Mouse (Mus musculus): Measurements from ENCODE around the gene Jph4. TPM values are rescaled to one million over a fixed set of nuclear protein-coding genes. Genes with fewer than 3 reads are reported as not detected.

The Jph4 gene
- polyA plus RNA-seq (2012; fragmentation: generic; extraction: Trizol) = under 1 TPM in 1 of 2 experiments, not detected in 1; 0.01 TPM

DNA sequence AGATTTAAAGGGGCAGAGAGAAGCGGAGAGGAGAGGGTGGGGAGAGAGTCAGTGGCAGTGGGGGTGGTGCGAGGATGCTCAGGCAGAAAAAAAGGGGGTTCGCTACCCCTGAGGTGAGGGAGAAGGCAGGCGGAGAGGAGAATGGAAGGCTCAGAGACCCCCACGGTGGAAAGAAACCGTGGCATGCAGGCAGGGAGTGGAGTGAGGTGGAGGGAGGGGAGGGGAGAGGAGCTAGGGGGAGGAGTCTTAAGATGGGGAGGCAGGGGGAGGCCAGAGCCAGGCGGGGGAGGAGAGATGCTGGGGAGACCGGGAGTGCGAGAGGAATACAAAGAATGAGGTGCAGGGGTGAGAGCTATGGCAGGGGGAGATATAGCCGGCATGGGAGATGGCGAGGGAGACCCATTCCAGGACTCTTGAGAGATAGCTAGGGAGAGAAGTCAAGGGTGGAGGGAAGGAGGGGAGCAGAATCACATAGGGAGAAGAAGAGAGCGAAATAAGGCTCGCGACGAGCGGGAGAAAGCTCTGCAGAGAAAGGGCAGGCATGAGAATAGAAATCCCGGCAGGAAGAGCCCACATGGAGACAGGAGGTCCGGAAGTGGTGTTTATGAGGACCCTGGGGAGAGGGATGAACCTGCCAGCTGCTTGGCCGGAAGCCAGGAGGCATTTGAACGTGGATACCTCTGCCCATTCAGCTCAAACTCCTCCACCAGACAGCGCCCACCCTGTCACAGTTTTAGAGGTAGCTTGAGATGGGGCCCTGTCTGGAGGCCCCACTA, at the start of gene Jph4:
Gene Jph4, minus strand, starts transcription at position 511 of the 776 bp plus-strand sequence.

DNA sequence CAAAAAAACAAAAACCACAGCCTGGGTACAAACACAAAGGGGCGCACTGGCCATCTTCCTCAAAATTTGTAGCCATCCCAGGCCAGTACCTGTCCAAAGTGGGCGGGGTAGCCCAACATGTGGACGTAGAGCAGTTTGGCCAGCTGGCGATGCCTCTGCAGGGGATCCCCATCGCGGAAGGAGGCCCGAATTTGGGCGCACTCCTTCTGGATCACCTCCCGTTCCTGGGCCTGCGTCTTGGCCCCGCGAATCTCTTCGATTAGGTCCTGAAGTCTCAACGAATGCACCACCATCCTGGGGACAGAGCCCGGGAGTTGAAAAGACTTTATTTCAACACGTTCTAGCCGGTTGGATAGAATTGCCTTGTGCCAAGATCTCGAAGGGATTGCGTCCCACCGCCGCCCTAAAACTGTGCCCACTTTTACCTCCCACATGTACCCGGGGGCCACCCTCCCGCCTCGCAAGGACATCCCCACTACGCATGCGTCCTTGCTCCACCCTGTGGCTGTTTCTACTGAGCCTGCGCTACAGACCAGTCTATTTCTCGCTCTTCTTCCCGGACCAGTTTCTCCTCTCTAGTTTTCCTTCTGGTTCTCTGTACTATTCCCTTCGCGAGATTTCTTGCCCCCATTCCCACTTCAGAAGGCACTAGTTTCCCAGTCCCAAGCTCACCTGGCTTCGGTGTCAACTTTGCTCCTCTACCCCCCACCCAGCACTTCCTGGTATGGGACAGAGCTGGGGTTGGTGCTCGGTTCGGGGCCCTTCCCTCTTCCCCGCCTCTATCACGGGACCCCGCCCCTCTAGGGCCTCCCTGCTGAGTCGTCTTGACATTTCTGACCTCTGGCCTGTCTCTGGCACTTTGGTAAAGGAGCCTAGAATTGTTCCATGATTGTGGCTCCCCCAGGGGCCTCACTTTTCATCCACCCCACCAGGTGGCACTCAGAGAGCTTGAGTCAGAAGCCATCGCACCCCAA, 10.6 kb downstream of the Jph4 start, which contains the start of gene Ap1g2:
Gene Ap1g2, minus strand, starts transcription at position 758 of the 974 bp plus-strand sequence.

DNA sequence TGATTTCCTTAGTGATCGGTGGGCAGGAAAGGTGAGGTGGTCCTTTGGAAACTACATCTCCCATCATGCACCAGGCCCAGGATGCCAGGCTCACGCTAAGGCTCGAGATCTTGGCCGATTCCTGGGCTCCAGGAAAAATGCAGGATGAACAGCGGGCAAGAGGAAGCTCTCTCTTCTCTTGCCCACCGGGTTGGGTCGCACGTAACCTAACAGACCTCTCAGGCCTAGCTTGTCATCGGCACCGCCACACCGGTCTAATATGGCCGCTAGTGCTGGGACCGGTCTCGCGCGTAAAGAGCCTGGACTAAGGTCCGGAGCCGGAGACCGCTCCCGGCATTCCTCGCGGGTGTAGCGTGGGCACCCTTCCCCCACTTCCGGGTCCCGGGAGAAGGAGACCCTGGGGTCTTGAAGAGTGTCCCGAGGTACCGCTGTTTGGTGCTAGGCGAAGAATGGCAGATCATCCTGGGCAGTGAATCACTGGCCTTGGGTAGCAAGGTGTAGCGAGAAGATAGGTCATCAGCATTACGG, 22.0 kb downstream of the Jph4 start, which contains the start of gene Thtpa:
Gene Thtpa, plus strand, starts transcription at position 81 of the 528 bp plus-strand sequence.

DNA sequence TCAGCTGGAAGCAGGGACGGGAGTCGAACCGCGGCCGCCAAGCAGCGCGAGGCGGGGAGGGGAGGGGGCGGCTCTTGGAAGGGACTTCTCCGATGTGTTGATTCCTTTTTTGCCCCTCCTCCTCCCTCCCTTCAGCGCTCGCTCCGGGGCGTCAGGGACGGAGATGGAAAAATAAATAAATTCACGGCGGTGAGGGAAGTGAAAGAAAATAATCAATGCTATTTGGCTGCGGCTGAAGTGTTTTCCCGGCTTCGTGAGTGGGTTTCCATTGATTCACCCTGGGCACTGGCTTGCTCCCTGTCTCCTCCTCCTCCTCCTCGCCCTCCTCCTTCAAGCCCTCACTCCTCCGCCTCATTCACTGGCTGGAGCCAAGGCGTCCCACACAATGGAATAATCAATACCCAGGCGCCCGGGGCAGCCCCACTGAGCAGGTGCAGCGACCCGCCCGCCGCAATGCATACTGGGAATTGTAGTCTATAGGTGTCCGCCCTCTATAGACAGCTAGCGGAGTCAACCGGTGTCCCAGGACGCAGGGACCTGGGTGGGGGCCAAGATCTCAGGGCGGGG, 24.6 kb downstream of the Jph4 start, which contains the start of gene Zfhx2:
Gene Zfhx2, minus strand, starts transcription at position 314 of the 567 bp plus-strand sequence.

Other genes with a start within 250 kb of the Jph4 start
- 1 to 10 TPM in 1 of 2 experiments, under 1 TPM in 1; 0.33 to 2.6 TPM for gene Homez, start 246.0 kb downstream of the Jph4 start, polyA plus RNA-seq (2012; fragmentation: generic; extraction: Trizol)
- gene Ppp1r3e, start 239.4 kb downstream of the Jph4 start, polyA plus RNA-seq (2012; fragmentation: generic; extraction: Trizol) = under 1 TPM; 0.53 to 0.73 TPM
- 10 to 100 TPM in 1 of 2 experiments, 1 to 10 TPM in 1; 2.4 to 13.8 TPM for gene Bcl2l2, start 233.6 kb downstream of the Jph4 start, polyA plus RNA-seq (2012; fragmentation: generic; extraction: Trizol)
- 1 to 10 TPM in 1 of 2 experiments, under 1 TPM in 1; 0.08 to 1.2 TPM for gene Gm20521, start 233.5 kb downstream of the Jph4 start, polyA plus RNA-seq (2012; fragmentation: generic; extraction: Trizol)
- gene Pabpn1, start 224.4 kb downstream of the Jph4 start, polyA plus RNA-seq (2012; fragmentation: generic; extraction: Trizol) = 100 to 1,000 TPM in 1 of 2 experiments, 10 to 100 TPM in 1; 99.1 to 108 TPM
- gene Slc22a17, start 203.8 kb downstream of the Jph4 start, polyA plus RNA-seq (2012; fragmentation: generic; extraction: Trizol) = under 1 TPM; 0.01 to 0.37 TPM
- gene Efs, start 190.8 kb downstream of the Jph4 start, polyA plus RNA-seq (2012; fragmentation: generic; extraction: Trizol) = under 1 TPM in 1 of 2 experiments, not detected in 1; 0.05 TPM
- gene Il25, start 184.2 kb downstream of the Jph4 start, polyA plus RNA-seq (2012; fragmentation: generic; extraction: Trizol) = not detected
- not detected for gene Cmtm5, start 180.7 kb downstream of the Jph4 start, polyA plus RNA-seq (2012; fragmentation: generic; extraction: Trizol)
- not detected for gene Myh6, start 150.0 kb downstream of the Jph4 start, polyA plus RNA-seq (2012; fragmentation: generic; extraction: Trizol)
- gene Gm17428, start 140.0 kb downstream of the Jph4 start, polyA plus RNA-seq (2012; fragmentation: generic; extraction: Trizol) = not detected
- gene Myh7, start 122.3 kb downstream of the Jph4 start, polyA plus RNA-seq (2012; fragmentation: generic; extraction: Trizol) = under 1 TPM; 0.05 to 0.07 TPM
- gene Ngdn, start 101.5 kb downstream of the Jph4 start, polyA plus RNA-seq (2012; fragmentation: generic; extraction: Trizol) = 10 to 100 TPM; 11.8 to 40.7 TPM
- under 1 TPM; 0.08 to 0.59 TPM for gene Zfhx2, start 24.6 kb downstream of the Jph4 start, polyA plus RNA-seq (2012; fragmentation: generic; extraction: Trizol)
- gene Thtpa, start 22.2 kb downstream of the Jph4 start, polyA plus RNA-seq (2012; fragmentation: generic; extraction: Trizol) = 10 to 100 TPM in 1 of 2 experiments, 1 to 10 TPM in 1; 3.1 to 11.9 TPM
- 1 to 10 TPM; 4.9 to 6.1 TPM for gene Ap1g2, start 10.3 kb downstream of the Jph4 start, polyA plus RNA-seq (2012; fragmentation: generic; extraction: Trizol)
- not detected for gene Dhrs2, start 105.1 kb upstream of the Jph4 start, polyA plus RNA-seq (2012; fragmentation: generic; extraction: Trizol)